Mouse (Mus musculus): Measurements from ENCODE around the gene Ap2s1. TPM values are rescaled to one million over a fixed set of nuclear protein-coding genes. Genes with fewer than 3 reads are reported as not detected.

Ap2s1 gene
- polyA plus RNA-seq, 1 experiment from 2014 or later = 210 TPM

DNA sequence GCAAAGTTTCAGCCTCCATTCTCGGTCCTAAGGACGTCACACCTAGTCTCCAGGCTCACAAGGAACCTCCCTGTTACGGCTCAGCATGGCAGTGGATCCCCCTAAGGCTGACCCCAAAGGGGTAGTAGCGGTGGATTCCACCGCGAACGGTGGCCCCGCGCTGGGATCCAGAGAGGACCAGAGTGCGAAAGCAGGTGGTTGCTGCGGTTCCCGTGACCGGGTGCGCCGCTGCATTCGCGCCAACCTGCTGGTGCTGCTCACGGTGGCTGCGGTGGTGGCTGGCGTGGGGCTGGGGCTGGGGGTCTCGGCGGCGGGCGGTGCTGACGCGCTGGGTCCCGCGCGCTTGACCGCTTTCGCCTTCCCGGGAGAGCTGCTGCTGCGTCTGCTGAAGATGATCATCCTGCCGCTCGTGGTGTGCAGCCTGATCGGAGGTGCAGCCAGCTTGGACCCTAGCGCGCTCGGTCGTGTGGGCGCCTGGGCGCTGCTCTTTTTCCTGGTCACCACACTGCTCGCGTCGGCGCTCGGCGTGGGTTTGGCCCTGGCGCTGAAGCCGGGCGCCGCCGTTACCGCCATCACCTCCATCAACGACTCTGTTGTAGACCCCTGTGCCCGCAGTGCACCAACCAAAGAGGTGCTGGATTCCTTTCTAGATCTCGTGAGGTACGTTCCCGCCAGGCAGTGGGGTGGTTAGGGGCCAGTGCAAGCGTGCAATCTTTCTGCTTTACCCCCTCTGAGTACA lies 43.8 kb downstream of the Ap2s1 start:
- Histone ChIP-seq H3K27me3 (replicated peaks) (no peaks in the 10 kb centered on the region), H3K4me1 (peaks cover 40% of the 10 kb centered on the region), H3K27ac (replicated peaks) (peak overlapping the region; percentile 80), H3K4me2 (peak overlapping the region; percentile 100), H3K9me3 (no peaks in the 10 kb centered on the region), H3K9ac (peak overlapping the region; percentile 90), H3K4me3 (peak overlapping the region; percentile 81), H3K36me3 (peaks cover 12% of the 10 kb centered on the region)
- WGBS = under 1% methylated on average over 60 of the region's 60 CpGs
- ATAC-seq (ENCODE audit: extremely low read depth, insufficient number of reproducible peaks, low FRiP score, low TSS enrichment) = no peak

DNA sequence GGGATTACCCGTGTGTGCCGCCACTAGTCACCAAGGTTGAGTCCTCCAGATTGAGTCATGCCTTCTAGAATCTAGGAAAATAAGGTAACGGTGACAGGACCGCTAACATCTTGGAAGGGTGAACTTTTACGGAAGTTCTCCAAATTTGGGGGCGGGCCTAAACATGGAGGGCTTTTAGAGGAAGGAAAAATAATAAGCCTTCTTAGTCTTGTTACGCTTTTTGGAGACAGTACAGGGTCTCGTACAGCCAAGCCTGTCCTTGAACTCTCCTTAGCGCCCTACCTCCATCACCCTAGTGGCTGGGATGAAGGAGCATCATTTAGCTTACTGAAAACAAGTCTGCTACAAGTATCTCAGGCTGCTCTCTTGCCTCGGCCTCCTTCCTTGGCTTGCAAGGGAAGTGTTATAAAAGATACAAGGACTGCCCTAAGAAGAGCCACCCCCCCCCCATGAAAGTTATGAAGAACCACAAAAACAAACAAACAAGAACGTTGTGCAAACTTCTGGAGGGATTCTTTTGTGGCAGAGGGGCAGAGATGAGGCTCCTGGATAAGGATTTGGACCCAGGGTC lies 44.4 kb downstream of the Ap2s1 start:
- no peak for ATAC-seq (ENCODE audit: extremely low read depth, insufficient number of reproducible peaks, low FRiP score, low TSS enrichment)
- H3K27ac ChIP-seq (replicated peaks) = peak overlapping the region; percentile 80
- peak overlapping the region; percentile 81 for H3K4me3 ChIP-seq
- peaks cover 40% of the 10 kb centered on the region for H3K4me1 ChIP-seq
- WGBS = 5% methylated on average over 11 of the region's 11 CpGs
- H3K27me3 ChIP-seq (replicated peaks) = no peaks in the 10 kb centered on the region
- peak overlapping the region; percentile 100 for H3K4me2 ChIP-seq
- H3K9me3 ChIP-seq = no peaks in the 10 kb centered on the region
- peak overlapping the region; percentile 90 for H3K9ac ChIP-seq
- peaks cover 18% of the 10 kb centered on the region for H3K36me3 ChIP-seq

DNA sequence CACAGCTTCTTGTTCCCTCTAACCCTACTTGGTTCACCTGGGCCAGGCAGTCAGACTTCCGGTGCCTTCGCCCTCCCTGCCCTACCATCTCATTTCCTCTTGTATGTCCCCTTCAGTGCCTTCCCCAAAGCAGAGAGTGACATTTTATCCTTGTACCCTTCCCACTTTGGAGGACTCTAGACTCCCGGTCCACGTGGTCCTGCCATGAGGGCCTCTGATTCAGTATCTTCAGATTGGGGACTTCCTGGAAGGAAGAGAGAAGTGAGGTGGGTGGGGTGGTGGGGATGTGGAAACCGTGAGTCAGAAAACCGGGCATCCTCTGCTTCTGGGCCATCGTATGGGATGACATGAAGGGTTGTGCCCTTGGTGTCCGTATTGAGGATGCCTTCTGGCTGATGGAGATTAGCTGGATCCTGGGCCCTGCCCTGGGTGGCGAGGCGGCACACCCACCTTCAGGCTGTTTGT lies 45.0 kb downstream of the Ap2s1 start:
- Histone ChIP-seq H3K27ac (replicated peaks) (peak overlapping the region; percentile 80), H3K9me3 (no peaks in the 10 kb centered on the region), H3K9ac (peak overlapping the region; percentile 90), H3K4me2 (peak overlapping the region; percentile 100), H3K36me3 (peaks cover 24% of the 10 kb centered on the region), H3K4me1 (peaks cover 40% of the 10 kb centered on the region), H3K4me3 (peak overlapping the region; percentile 81), H3K27me3 (replicated peaks) (no peaks in the 10 kb centered on the region)
- no peak for ATAC-seq (ENCODE audit: extremely low read depth, insufficient number of reproducible peaks, low FRiP score, low TSS enrichment)
- 25% methylated on average over 10 of the region's 10 CpGs for WGBS

DNA sequence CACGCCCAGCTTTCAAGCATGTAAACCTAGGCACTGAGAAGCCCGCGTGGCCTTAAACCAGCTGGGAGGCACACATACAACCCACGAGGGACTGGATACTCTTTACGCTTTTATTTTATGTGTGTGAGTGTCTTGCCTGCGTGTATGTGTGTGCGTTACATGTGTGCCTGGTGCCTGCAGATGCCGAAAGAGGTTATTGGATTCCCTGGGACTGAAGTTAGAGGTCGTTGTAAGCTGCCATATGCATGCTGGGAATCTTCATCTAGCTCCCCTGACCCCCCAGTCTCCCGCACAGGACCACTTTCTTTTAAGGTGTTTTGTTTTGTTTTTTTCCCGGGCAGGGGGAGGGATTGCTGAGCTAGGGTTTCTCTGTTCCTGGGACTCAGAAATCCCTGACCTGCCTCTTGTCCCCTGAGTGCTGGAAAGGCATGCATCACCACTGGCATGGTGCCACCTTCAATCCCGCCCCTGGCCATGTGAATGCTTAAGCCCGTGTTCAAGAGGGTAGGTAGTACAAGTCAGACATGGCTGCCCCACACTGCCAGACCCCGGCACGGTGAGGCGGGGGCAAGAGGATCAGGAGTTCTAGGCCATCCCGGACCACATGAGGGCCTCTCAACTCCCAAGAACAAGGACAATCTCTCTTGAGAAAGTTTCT lies 45.7 kb downstream of the Ap2s1 start:
- Histone ChIP-seq H3K9ac (peak overlapping the region; percentile 90), H3K4me1 (peaks cover 40% of the 10 kb centered on the region), H3K27me3 (replicated peaks) (no peaks in the 10 kb centered on the region), H3K4me2 (peak overlapping the region; percentile 100), H3K36me3 (peaks cover 31% of the 10 kb centered on the region), H3K27ac (replicated peaks) (peak overlapping the region; percentile 80), H3K4me3 (peak overlapping the region; percentile 81), H3K9me3 (no peaks in the 10 kb centered on the region)
- no peak for ATAC-seq (ENCODE audit: extremely low read depth, insufficient number of reproducible peaks, low FRiP score, low TSS enrichment)
- 38% methylated on average over 17 of the region's 17 CpGs for WGBS

DNA sequence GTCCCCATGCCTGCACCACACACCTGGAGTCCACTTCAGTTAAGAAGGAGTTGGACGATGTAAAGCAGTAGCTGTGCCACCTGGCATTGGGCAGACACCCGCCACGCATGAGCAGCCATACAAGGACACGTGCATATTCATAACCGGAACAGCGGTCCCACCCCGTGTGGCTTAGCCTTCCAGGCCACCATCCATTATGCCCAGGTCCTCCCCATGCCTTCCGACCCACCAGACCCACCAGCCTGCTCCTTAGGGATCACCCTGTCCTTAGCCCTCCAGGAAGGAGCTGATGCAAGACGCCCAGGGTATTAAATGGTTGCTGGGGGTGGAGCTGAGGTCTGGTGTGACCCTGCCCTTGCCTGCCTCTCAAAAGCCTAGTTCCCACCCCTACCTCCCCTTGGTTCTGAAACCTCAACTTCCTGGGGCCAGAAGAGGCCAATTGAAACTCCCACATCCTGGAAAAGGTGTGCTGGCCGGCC lies 46.3 kb downstream of the Ap2s1 start:
- Histone ChIP-seq H3K27ac (replicated peaks) (peak overlapping the region; percentile 80), H3K27me3 (replicated peaks) (no peaks in the 10 kb centered on the region), H3K9me3 (no peaks in the 10 kb centered on the region), H3K4me3 (peak overlapping the region; percentile 81), H3K36me3 (peaks cover 36% of the 10 kb centered on the region), H3K4me2 (peak overlapping the region; percentile 100), H3K9ac (peak overlapping the region; percentile 90), H3K4me1 (peaks cover 40% of the 10 kb centered on the region)
- WGBS = 80% methylated on average over 10 of the region's 10 CpGs
- ATAC-seq (ENCODE audit: extremely low read depth, insufficient number of reproducible peaks, low FRiP score, low TSS enrichment) = no peak

DNA sequence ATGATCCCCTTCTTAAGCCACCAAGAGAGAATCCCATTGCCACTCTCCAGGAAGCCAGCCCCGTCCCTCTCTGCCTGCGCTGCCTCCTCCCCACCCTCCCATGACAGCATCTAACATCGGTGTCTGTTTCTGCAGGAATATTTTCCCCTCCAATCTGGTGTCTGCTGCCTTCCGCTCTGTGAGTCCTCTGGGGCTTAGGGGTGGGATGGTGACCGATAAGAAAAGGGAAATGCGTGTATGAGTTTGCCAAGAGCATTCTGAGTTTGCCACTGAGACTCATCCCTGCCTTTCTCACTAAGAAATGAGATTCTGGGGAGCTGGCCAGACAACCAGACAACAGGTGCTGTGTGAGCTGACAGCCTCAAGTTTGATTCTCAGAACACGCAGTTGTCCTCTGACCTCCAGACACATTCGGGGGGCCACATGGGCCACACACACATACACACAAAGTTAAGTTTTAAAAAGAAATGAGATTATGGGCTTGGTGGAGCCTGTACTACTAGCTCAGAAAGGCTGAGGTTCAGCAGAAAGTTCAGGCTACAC lies 47.4 kb downstream of the Ap2s1 start:
- H3K27ac ChIP-seq (replicated peaks) = no peak overlapping the region
- peaks cover 40% of the 10 kb centered on the region for H3K4me1 ChIP-seq
- WGBS = 76% methylated on average over 8 of the region's 8 CpGs
- no peak overlapping the region for H3K4me3 ChIP-seq
- H3K36me3 ChIP-seq = peaks cover 46% of the 10 kb centered on the region
- no peak overlapping the region for H3K4me2 ChIP-seq
- H3K27me3 ChIP-seq (replicated peaks) = no peaks in the 10 kb centered on the region
- no peak overlapping the region for H3K9ac ChIP-seq
- no peaks in the 10 kb centered on the region for H3K9me3 ChIP-seq
- no peak for ATAC-seq (ENCODE audit: extremely low read depth, insufficient number of reproducible peaks, low FRiP score, low TSS enrichment)

DNA sequence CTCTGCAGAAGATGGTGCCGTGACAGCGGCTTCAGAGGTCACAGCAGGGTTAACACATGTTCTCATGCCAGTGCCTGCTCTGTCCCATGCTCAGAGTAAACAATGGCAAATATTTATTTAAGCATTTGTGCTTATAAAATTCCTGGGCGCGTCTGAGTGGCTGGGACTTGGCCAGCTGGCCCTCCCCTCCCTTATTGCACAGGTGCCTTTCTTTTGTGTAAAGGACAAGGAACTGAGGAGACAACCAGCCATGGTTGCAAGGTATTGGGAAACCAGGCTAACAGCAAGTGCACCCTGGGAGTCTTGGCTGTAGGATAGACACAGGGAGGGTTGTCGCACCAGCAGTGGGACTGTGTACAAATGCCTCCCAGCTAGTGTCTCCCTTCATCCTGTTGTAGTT lies 54.1 kb downstream of the Ap2s1 start:
- 69% methylated on average over 5 of the region's 5 CpGs for WGBS
- Histone ChIP-seq H3K27me3 (replicated peaks) (no peaks in the 10 kb centered on the region), H3K4me3 (no peak overlapping the region), H3K36me3 (peaks cover 70% of the 10 kb centered on the region), H3K4me1 (peaks cover 19% of the 10 kb centered on the region), H3K9ac (no peak overlapping the region), H3K4me2 (no peak overlapping the region), H3K9me3 (no peaks in the 10 kb centered on the region), H3K27ac (replicated peaks) (0 out of 2 replicates have a peak overlapping the region, but pooled peaks have one; percentile 44)
- ATAC-seq (ENCODE audit: extremely low read depth, insufficient number of reproducible peaks, low FRiP score, low TSS enrichment) = no peak

DNA sequence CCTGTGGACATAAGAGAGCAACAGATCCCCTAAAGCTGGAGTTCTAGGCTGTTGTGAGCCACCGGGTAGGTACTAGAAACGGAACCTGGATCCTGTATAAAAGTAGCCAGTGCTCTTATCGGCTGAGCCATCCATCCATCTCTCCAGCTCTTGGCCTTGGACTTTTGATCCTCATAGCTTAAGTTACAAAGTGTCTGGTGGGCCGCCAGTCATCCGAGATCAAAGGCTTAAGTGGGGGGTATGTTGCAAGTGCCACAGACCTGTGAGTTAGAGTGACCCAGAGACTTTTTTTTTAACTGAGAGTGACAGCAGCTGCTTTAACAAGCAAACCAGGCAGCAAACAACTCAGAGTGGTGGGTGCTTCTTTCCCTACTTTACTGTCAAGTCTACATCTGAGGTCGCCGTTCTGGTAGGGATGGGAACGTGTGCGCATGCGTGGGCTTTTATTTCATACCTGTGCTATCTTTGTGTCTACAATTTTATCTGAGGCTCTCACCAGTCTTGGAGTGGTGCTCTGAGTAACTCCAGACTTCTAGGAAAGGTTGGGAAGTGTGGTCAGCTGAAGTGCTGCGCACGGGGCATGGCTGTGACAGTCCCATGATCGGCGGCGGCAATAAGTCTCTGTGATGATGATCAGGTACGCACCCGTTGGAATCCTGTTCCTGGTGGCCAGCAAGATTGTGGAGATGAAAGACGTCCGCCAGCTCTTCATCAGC lies 55.0 kb downstream of the Ap2s1 start:
- H3K36me3 ChIP-seq = peaks cover 70% of the 10 kb centered on the region

DNA sequence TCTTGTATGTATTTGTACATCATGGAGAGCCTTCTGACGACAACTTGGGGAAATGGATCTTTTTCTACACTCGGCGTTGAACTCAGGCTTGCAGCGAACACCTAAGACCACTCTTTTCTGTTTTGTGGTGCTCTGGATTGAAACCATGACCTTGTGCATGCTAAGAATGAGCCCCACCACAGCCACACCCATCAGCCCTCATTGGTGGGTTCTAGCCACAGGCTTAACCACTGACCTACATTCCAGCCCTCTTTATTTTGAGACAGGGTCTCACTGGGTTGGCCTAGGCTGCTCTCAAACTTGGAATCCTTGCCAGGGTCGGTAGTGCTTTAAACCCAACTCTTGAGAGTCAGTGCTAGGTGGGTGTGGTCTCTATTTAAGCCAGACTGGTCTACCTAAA lies 56.7 kb downstream of the Ap2s1 start:
- Histone ChIP-seq H3K9me3 (no peaks in the 10 kb centered on the region), H3K4me2 (no peak overlapping the region), H3K9ac (no peak overlapping the region), H3K27ac (replicated peaks) (no peak overlapping the region), H3K27me3 (replicated peaks) (no peaks in the 10 kb centered on the region), H3K4me3 (no peak overlapping the region), H3K36me3 (peaks cover 65% of the 10 kb centered on the region), H3K4me1 (peaks cover 19% of the 10 kb centered on the region)
- WGBS = 89% methylated on average over 5 of the region's 5 CpGs
- no peak for ATAC-seq (ENCODE audit: extremely low read depth, insufficient number of reproducible peaks, low FRiP score, low TSS enrichment)

More for the DNA sequence above, 55.0 kb downstream of the Ap2s1 start:
- Histone ChIP-seq H3K27ac (replicated peaks) (peak overlapping the region; percentile 44), H3K4me3 (peak overlapping the region; percentile 39), H3K4me1 (peaks cover 19% of the 10 kb centered on the region), H3K27me3 (replicated peaks) (no peaks in the 10 kb centered on the region), H3K9me3 (no peaks in the 10 kb centered on the region), H3K9ac (peak overlapping the region; percentile 63; the same call in 1 of the 2 replicates), H3K4me2 (peak overlapping the region; percentile 58)
- ATAC-seq (ENCODE audit: extremely low read depth, insufficient number of reproducible peaks, low FRiP score, low TSS enrichment) = no peak; the same call in 1 of the 2 replicates
- WGBS = 49% methylated on average over 19 of the region's 19 CpGs

Data from heart, embryonic 13.5 days (tissue).